Comparison of ENCODE assay signal across 7 mouse cellular contexts in genomic region chr1:151686696-151687095, GRCm38 (mm10).
DNase-seq lines count a peak whose midpoint lies in the region; ATAC-seq and TF ChIP-seq lines count a peak whose summit lies in the region.

No protein-coding gene starts in this region.

- no peak overlapping the region for H3K9ac ChIP-seq in stomach, embryonic 16.5 days (ENCODE audit: low read length)
- H3K9ac ChIP-seq in hindbrain, embryonic 13.5 days = no peak overlapping the region

- no peak overlapping the region for H3K4me2 ChIP-seq in stomach, embryonic 16.5 days (ENCODE audit: low read depth, low read length)
- H3K4me2 ChIP-seq in hindbrain, embryonic 13.5 days = no peak overlapping the region

- H3K36me3 ChIP-seq in stomach, embryonic 16.5 days (ENCODE audit: control insufficient read depth, insufficient read depth, low read length) = no peaks in the 10 kb centered on the region
- H3K36me3 ChIP-seq in hindbrain, embryonic 13.5 days = no peaks in the 10 kb centered on the region

- H3K4me3 ChIP-seq in lung, adult 2 months (replicated peaks; ENCODE audit: extremely low read depth, low read depth, low read length) = no peak overlapping the region
- no peak overlapping the region for H3K4me3 ChIP-seq in stomach, embryonic 16.5 days (replicated peaks; ENCODE audit: low read length)
- no peak overlapping the region for H3K4me3 ChIP-seq in hindbrain, embryonic 13.5 days

- H3K9me3 ChIP-seq in stomach, embryonic 16.5 days (replicated peaks; ENCODE audit: control insufficient read depth, low read length) = no peaks in the 10 kb centered on the region
- H3K9me3 ChIP-seq in hindbrain, embryonic 13.5 days = no peaks in the 10 kb centered on the region

- WGBS in lung, adult 2 months = 19% methylated on average over 8 of the region's 8 CpGs
- 27% methylated on average over 8 of the region's 8 CpGs for WGBS in stomach, embryonic 16.5 days
- WGBS in hindbrain, embryonic 13.5 days = 67% methylated on average over 8 of the region's 8 CpGs

- H3K4me1 ChIP-seq in lung, adult 2 months (ENCODE audit: control insufficient read depth, insufficient read depth, low read length) = peaks cover 15% of the 10 kb centered on the region
- peaks cover 33% of the 10 kb centered on the region for H3K4me1 ChIP-seq in stomach, embryonic 16.5 days (ENCODE audit: control insufficient read depth, insufficient read depth, low read length)
- H3K4me1 ChIP-seq in hindbrain, embryonic 13.5 days (replicated peaks) = peaks cover 11% of the 10 kb centered on the region

- peak; percentile 34 to 52 for DNase-seq in lung, adult 18-20 months
- DNase-seq in lung, adult 2 months = no peak
- peak; percentile 24 to 28 for DNase-seq in gastrocnemius, adult 8-10 months (ENCODE audit: low spot score in 2 of 2)
- DNase-seq in induced T-regulatory cell, adult 2 months (ENCODE audit: low read depth) = peak; percentile 48

- no peaks in the 10 kb centered on the region for H3K27me3 ChIP-seq in stomach, embryonic 16.5 days (ENCODE audit: control insufficient read depth, insufficient read depth, low read length)
- no peaks in the 10 kb centered on the region for H3K27me3 ChIP-seq in hindbrain, embryonic 13.5 days

- H3K27ac ChIP-seq in stomach, embryonic 16.5 days (ENCODE audit: low read length) = peak overlapping the region; percentile 16; the same call in 1 of the 2 replicates
- H3K27ac ChIP-seq in hindbrain, embryonic 13.5 days = no peak overlapping the region

- no peak for TF ChIP-seq POLR2A in lung, adult 2 months (IDR thresholded peaks at IDR 0.05; ENCODE audit: borderline replicate concordance, extremely low read depth, low read depth, low read length)

- no peak for TF ChIP-seq CTCF in lung, adult 2 months (IDR thresholded peaks at IDR 0.05; ENCODE audit: insufficient read depth, low read length)

- no peak for ATAC-seq in stomach, embryonic 16.5 days (ENCODE audit: insufficient read depth, low FRiP score)
- no peak for ATAC-seq in erythroblast, adult 5-6 weeks (replicated peaks; ENCODE audit: low FRiP score, poor library complexity, severe bottlenecking)
- no peak for ATAC-seq in hindbrain, embryonic 13.5 days (ENCODE audit: low FRiP score)
